Mouse (Mus musculus): ENCODE measurements at regions not wholly inside any gene's neighbourhood (a gene's known extent, or its start where the extent isn't known, plus 50 kb on each side); places are given as distances from the start of the nearest gene placed in this dataset.

DNA sequence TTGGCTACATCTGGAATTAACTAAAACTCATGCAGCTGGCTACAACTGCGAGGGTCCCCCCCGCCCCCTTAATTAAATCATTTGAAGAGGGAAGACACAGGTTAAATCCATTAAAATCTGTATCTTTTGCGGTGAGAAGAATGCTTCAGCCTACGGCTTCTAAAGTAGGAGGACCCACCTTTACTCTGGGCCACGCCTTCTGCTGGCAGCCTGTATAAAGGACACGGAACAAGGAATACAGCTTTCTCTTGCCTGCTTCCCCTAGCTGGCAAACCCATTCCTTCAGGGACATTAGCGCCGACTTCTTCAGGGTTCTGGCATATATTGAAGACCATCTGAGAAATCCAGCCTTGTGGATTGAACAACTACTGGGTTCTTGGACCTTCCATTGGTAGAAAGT, 76.9 kb upstream of the Fbxo11 start:
- Histone ChIP-seq H3K36me3 (ENCODE audit: control insufficient read depth, insufficient read depth, low read length) (no peaks in the 10 kb centered on the region), H3K9ac (ENCODE audit: low read length) (no peak overlapping the region), H3K9me3 (ENCODE audit: control insufficient read depth, low read length) (no peaks in the 10 kb centered on the region), H3K27me3 (ENCODE audit: control insufficient read depth, insufficient read depth, low read length) (no peaks in the 10 kb centered on the region), H3K4me2 (ENCODE audit: low read depth) (no peak overlapping the region), H3K27ac (ENCODE audit: low read depth, low read length) (no peak overlapping the region), H3K4me1 (ENCODE audit: control insufficient read depth, insufficient read depth, low read length) (no peaks in the 10 kb centered on the region), H3K4me3 (ENCODE audit: low read depth, low read length) (no peak overlapping the region)
- no peak for ATAC-seq (ENCODE audit: insufficient read depth, low FRiP score, low TSS enrichment)
- 48% methylated on average over 8 of the region's 8 CpGs for WGBS
- no peak for DNase-seq (ENCODE audit: low spot score)

DNA sequence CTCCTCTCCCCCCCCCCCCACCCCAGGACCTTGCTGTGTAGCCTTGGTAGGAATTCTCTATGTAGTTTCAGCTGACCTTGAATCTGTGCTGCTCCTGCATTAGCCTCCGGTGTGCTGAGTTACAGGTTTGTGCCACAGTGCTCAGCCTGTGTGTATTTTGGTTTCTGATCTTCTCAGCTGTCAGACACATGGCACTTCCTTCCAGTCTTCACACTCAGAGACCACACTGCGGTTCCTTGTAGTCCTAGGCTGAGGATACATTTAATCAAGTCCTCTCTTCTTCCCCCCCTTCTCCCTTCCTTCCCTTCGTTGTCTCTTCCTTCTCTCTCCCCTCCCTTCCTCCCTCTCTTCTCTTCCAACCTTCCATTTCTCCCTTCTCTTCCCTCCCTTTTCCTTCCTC, 77.7 kb upstream of the Fbxo11 start:
- H3K9me3 ChIP-seq (ENCODE audit: control insufficient read depth, low read length): no peaks in the 10 kb centered on the region
- ATAC-seq (ENCODE audit: insufficient read depth, low FRiP score, low TSS enrichment) (no peak), DNase-seq (ENCODE audit: low spot score) (no peak)
- H3K4me1 ChIP-seq (ENCODE audit: control insufficient read depth, insufficient read depth, low read length): no peaks in the 10 kb centered on the region
- H3K27me3 ChIP-seq (ENCODE audit: control insufficient read depth, insufficient read depth, low read length): no peaks in the 10 kb centered on the region
- H3K27ac ChIP-seq (ENCODE audit: low read depth, low read length): no peak overlapping the region
- H3K36me3 ChIP-seq (ENCODE audit: control insufficient read depth, insufficient read depth, low read length): no peaks in the 10 kb centered on the region
- H3K4me3 ChIP-seq (ENCODE audit: low read depth, low read length): no peak overlapping the region
- no peak overlapping the region for H3K9ac ChIP-seq (ENCODE audit: low read length)
- WGBS: 84% methylated on average over 3 of the region's 3 CpGs
- H3K4me2 ChIP-seq (ENCODE audit: low read depth): no peak overlapping the region

DNA sequence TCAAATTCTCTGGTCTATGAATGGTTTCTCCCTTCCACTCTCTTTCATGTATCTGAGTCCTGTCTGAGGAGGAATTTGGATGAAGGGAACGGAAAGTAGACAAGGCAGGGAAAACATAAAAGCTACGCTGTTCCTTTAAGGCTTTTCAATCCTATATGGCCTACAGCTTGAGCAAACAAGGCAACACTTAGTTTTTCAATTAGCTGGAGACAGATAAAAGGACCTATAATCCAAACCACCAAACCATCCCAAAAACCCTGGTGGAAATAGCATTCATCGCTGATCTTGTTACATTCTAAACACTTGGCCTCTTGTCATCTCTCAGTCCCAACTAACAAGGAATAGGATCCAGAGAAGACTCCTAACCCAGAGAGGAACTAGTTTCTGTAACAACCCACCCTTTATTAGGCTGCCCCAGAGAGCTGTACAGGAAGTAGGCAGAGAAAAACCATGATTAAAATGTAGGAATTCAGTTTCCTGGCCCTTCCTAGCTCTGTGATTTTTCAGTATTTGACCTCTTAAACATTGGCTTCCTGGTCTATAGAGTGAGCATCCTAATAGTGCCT, 78.4 kb upstream of the Fbxo11 start:
- 91% methylated on average over 3 of the region's 3 CpGs for WGBS
- H3K4me1 ChIP-seq (ENCODE audit: control insufficient read depth, insufficient read depth, low read length): no peaks in the 10 kb centered on the region
- no peaks in the 10 kb centered on the region for H3K9me3 ChIP-seq (ENCODE audit: control insufficient read depth, low read length)
- H3K4me2 ChIP-seq (ENCODE audit: low read depth): no peak overlapping the region
- H3K27ac ChIP-seq (ENCODE audit: low read depth, low read length): no peak overlapping the region
- H3K4me3 ChIP-seq (ENCODE audit: low read depth, low read length): no peak overlapping the region
- ATAC-seq (ENCODE audit: insufficient read depth, low FRiP score, low TSS enrichment) (no peak), DNase-seq (ENCODE audit: low spot score) (no peak)
- no peak overlapping the region for H3K9ac ChIP-seq (ENCODE audit: low read length)
- no peaks in the 10 kb centered on the region for H3K36me3 ChIP-seq (ENCODE audit: control insufficient read depth, insufficient read depth, low read length)
- no peaks in the 10 kb centered on the region for H3K27me3 ChIP-seq (ENCODE audit: control insufficient read depth, insufficient read depth, low read length)

DNA sequence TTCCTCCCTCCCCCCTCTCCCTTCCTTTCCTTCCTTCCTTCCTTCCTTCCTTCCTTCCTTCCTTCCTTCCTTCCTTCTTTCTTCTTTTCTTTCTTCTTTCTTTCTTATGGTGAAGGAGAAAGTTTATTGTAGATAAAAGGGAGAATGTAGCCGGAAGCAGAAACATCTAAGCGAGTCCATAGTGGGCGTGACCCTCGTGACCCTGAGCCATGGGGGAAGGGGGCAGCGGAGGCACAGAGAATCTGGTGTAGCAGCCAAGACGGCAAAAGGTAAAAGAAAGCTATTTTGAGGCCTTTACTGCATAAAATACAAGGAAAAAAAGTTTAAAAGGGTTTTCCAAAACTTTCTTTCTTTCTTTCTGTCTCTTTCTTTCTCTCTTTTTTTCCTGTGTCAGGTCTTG, 93.5 kb upstream of the Fbxo11 start:
- ATAC-seq (ENCODE audit: insufficient read depth, low FRiP score, low TSS enrichment) (no peak), DNase-seq (ENCODE audit: low spot score) (no peak)
- no peaks in the 10 kb centered on the region for H3K36me3 ChIP-seq (ENCODE audit: control insufficient read depth, insufficient read depth, low read length)

DNA sequence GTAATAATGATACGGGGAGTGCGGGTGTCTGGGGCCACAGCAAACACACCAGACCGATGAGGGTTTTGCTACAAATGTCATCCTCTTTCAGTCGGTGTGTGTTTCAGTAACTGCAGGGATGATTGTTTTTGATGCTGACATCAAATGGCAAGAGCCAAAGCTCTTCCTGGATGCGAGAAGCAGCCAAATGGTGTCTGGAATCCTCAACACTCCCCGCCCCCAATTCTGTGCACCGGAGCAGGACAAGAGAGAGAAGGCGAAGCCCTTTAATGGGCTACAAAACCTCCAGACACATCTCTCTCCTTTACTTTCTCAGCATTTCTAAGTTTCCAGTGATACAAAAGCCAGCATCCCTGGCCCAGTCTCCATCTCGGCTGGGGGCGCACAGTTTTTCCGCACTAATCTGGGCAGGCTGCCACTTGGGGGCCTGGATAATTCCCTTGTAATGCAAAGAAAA, 94.1 kb upstream of the Fbxo11 start:
- DNase-seq (ENCODE audit: low spot score) (peak; percentile 13), ATAC-seq (ENCODE audit: insufficient read depth, low FRiP score, low TSS enrichment) (no peak)
- H3K27me3 ChIP-seq (ENCODE audit: control insufficient read depth, insufficient read depth, low read length): no peaks in the 10 kb centered on the region
- no peak overlapping the region for H3K9ac ChIP-seq (ENCODE audit: low read length)
- H3K4me3 ChIP-seq (ENCODE audit: low read depth, low read length): no peak overlapping the region
- no peaks in the 10 kb centered on the region for H3K36me3 ChIP-seq (ENCODE audit: control insufficient read depth, insufficient read depth, low read length)
- no peak overlapping the region for H3K27ac ChIP-seq (ENCODE audit: low read depth, low read length)
- no peaks in the 10 kb centered on the region for H3K9me3 ChIP-seq (ENCODE audit: control insufficient read depth, low read length)
- 7% methylated on average over 11 of the region's 11 CpGs for whole genome bisulfite sequencing
- no peak overlapping the region for H3K4me2 ChIP-seq (ENCODE audit: low read depth)
- no peaks in the 10 kb centered on the region for H3K4me1 ChIP-seq (ENCODE audit: control insufficient read depth, insufficient read depth, low read length)

More for the DNA sequence above, 93.5 kb upstream of the Fbxo11 start:
- no peak overlapping the region for H3K4me3 ChIP-seq (ENCODE audit: low read depth, low read length)
- H3K4me2 ChIP-seq (ENCODE audit: low read depth): no peak overlapping the region
- no peaks in the 10 kb centered on the region for H3K9me3 ChIP-seq (ENCODE audit: control insufficient read depth, low read length)
- H3K9ac ChIP-seq (ENCODE audit: low read length): no peak overlapping the region
- H3K27me3 ChIP-seq (ENCODE audit: control insufficient read depth, insufficient read depth, low read length): no peaks in the 10 kb centered on the region
- H3K27ac ChIP-seq (ENCODE audit: low read depth, low read length): no peak overlapping the region
- WGBS: 20% methylated on average over 6 of the region's 6 CpGs
- no peaks in the 10 kb centered on the region for H3K4me1 ChIP-seq (ENCODE audit: control insufficient read depth, insufficient read depth, low read length)

DNA sequence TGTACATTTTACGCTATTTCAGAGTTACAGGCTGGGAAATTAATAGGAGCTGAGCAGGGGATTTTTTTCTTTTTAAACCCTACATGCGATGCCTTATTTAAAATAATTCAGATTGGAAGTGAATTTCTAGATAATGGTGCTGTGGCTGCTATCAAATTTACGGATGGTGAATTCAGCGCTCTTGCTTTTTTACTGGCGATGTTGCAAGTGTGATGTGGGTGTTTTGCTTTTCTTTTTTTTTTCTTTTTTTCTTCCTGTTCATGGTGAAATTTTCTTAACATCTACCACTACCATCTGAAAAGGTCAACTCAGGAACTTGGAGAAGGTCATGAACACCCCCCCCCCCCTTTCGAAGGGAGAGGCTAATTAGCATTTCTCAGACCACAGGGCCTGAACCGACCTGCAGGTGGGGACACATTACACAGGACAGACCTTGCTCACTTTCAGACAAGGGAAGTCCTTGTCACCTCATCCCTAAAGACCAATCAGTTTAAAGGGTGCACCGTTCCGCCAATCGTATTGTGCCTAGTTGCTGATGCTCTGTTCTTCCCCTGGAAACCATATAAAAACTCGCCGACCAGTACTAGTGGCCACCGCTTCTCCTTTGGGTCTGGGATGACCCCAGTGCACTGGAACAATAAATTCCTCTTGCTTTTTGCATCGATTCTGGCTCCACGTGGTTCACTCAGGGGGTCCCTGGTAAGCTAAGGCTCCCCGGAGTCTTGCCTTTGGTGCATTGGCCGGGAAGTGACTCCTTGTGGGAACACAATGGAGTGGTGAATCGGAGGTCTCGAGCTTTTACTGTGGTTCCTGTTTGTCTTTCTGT, 95.0 kb upstream of the Fbxo11 start:
- DNase-seq (ENCODE audit: low spot score) (no peak), ATAC-seq (ENCODE audit: insufficient read depth, low FRiP score, low TSS enrichment) (no peak)
- Histone ChIP-seq H3K4me2 (ENCODE audit: low read depth) (no peak overlapping the region), H3K4me3 (ENCODE audit: low read depth, low read length) (no peak overlapping the region), H3K9ac (ENCODE audit: low read length) (no peak overlapping the region), H3K9me3 (ENCODE audit: control insufficient read depth, low read length) (no peaks in the 10 kb centered on the region), H3K27me3 (ENCODE audit: control insufficient read depth, insufficient read depth, low read length) (no peaks in the 10 kb centered on the region), H3K36me3 (ENCODE audit: control insufficient read depth, insufficient read depth, low read length) (no peaks in the 10 kb centered on the region), H3K4me1 (ENCODE audit: control insufficient read depth, insufficient read depth, low read length) (no peaks in the 10 kb centered on the region), H3K27ac (ENCODE audit: low read depth, low read length) (no peak overlapping the region)
- 53% methylated on average over 19 of the region's 19 CpGs for WGBS

DNA sequence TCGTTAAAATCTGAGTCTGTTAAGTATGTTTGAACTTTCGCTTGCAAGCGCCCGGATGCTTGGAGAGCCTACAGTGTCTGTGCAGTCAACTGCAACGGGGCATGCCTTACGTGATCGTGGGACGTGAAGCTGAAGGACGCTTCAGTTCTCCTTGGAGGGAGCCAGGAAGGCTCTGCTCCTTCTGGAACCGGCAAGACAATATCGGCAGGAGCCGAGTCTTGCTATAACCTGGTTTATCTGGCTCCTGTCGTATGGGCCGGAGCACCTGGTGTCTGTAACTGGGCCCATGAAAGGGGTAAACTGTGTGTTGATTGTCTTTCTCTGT, 95.5 kb upstream of the Fbxo11 start:
- no peak for ATAC-seq (ENCODE audit: insufficient read depth, low FRiP score, low TSS enrichment)
- no peaks in the 10 kb centered on the region for H3K27me3 ChIP-seq (ENCODE audit: control insufficient read depth, insufficient read depth, low read length)
- H3K36me3 ChIP-seq (ENCODE audit: control insufficient read depth, insufficient read depth, low read length): no peaks in the 10 kb centered on the region
- no peak overlapping the region for H3K4me2 ChIP-seq (ENCODE audit: low read depth)
- no peak overlapping the region for H3K27ac ChIP-seq (ENCODE audit: low read depth, low read length)
- H3K4me3 ChIP-seq (ENCODE audit: low read depth, low read length): no peak overlapping the region
- no peak overlapping the region for H3K9ac ChIP-seq (ENCODE audit: low read length)
- no peaks in the 10 kb centered on the region for H3K9me3 ChIP-seq (ENCODE audit: control insufficient read depth, low read length)
- WGBS: 89% methylated on average over 14 of the region's 14 CpGs
- H3K4me1 ChIP-seq (ENCODE audit: control insufficient read depth, insufficient read depth, low read length): no peaks in the 10 kb centered on the region
- no peak for DNase-seq (ENCODE audit: low spot score)

DNA sequence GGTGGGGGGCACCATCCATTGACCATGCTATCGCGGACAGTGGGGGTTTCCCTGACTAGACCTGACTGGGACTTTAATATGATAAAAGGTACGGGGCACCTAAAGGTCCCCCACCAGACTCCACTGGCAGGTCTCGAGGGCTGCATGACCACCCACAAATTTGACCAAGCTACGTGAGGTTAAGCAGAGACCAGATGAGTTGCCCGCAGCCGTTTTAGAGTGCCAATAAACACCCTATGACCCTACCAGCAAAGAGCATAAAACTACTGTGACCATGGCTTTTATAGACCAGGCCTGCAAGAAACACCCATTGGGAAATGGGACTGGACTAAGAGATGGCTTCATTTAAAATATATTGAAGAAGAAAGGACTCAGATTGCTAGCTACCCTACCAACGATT, 96.7 kb upstream of the Fbxo11 start:
- H3K4me1 ChIP-seq (ENCODE audit: control insufficient read depth, insufficient read depth, low read length): no peaks in the 10 kb centered on the region
- ATAC-seq (ENCODE audit: insufficient read depth, low FRiP score, low TSS enrichment) (no peak), DNase-seq (ENCODE audit: low spot score) (no peak)
- no peaks in the 10 kb centered on the region for H3K27me3 ChIP-seq (ENCODE audit: control insufficient read depth, insufficient read depth, low read length)
- 87% methylated on average over 8 of the region's 8 CpGs for WGBS
- no peaks in the 10 kb centered on the region for H3K9me3 ChIP-seq (ENCODE audit: control insufficient read depth, low read length)
- no peak overlapping the region for H3K27ac ChIP-seq (ENCODE audit: low read depth, low read length)
- H3K4me3 ChIP-seq (ENCODE audit: low read depth, low read length): no peak overlapping the region
- no peaks in the 10 kb centered on the region for H3K36me3 ChIP-seq (ENCODE audit: control insufficient read depth, insufficient read depth, low read length)
- H3K9ac ChIP-seq (ENCODE audit: low read length): no peak overlapping the region
- H3K4me2 ChIP-seq (ENCODE audit: low read depth): no peak overlapping the region

DNA sequence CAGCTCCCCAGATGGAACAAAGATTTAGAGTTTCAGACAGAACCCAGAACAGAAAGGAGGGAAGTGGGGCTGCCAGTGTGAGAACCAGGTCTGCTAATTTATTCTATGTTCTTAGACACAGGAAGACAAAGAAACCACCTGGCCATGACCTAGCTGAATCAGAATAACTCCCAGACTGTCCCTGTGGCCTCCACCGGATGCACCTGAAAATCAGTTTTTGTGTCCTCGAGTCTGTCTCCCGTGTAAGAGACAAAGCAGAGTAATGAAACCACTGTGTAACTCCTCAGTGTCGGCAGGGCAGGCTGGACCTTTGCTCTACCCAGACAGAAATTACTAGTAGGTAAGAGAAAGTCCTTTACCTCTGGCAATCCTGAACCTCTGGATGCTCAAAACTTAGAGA, 99.7 kb upstream of the Fbxo11 start:
- no peak for DNase-seq (ENCODE audit: low spot score)
- Histone ChIP-seq H3K4me1 (ENCODE audit: control insufficient read depth, insufficient read depth, low read length) (no peaks in the 10 kb centered on the region), H3K9me3 (ENCODE audit: control insufficient read depth, low read length) (no peaks in the 10 kb centered on the region), H3K9ac (ENCODE audit: low read length) (no peak overlapping the region), H3K4me3 (ENCODE audit: low read depth, low read length) (no peak overlapping the region), H3K27me3 (ENCODE audit: control insufficient read depth, insufficient read depth, low read length) (no peaks in the 10 kb centered on the region), H3K27ac (ENCODE audit: low read depth, low read length) (no peak overlapping the region), H3K4me2 (ENCODE audit: low read depth) (no peak overlapping the region), H3K36me3 (ENCODE audit: control insufficient read depth, insufficient read depth, low read length) (no peaks in the 10 kb centered on the region)
- no peak for ATAC-seq (ENCODE audit: insufficient read depth, low FRiP score, low TSS enrichment)
- 79% methylated on average over 4 of the region's 4 CpGs for WGBS
